In the genomic region with DNA sequence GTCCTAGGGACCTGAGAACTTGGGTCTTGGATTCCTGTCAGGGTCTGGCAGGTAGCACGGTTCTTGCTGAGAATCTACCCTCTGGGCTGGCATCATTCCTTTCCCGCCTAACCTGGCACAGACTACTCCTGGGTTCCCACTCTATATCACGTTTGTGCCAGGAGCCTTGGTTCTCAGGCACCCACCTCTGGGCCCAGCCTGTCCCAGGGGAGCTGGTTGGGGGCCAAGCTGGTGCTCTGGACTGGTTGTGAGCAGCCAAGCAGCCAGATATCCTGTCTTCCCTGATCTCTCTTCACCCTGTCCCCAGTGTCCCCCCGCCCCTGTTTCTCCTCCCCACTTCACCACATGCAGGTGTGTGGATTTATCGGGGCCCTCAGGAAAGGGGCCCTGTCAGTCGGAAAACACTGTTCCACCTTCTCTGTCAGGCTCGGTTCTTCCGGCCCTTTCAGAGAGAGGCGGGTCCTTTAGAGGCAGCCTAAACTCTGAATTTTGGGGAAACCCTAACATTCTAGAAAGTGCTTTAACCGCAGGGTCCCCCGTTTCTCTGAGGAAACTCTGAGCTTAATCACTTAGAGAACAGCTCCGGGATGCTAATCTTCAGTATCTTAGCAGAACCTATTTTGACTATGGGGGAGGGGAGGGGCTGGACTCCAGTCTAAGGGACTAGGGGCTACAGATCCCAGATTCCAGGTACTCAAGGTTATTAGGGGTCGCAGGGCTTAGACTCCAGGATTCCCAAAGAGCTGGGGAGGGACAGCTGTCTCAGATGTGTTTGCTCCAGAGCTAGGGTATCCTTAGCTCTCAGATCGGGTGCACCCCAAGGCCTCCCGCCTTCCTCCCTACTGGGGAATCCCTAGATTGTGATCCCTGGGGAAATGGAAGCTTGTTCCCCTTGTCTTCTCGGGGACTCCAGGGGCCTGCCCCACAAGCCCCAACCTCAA, we compare ENCODE assay signal across 9 mouse cellular contexts. TPM values are rescaled to one million over a fixed set of nuclear protein-coding genes. Genes with fewer than 3 reads are reported as not detected.
DNase-seq lines count a peak whose midpoint lies in the region; ATAC-seq and TF ChIP-seq lines count a peak whose summit lies in the region.
"Had no signal": no experiment of that assay in that cellular context is flagged by ENCODE, and none has a peak within 500 bp of the region (broad histone marks: within the 10 kb centered on the region; RNA-seq: fewer than 3 reads in every experiment).

No protein-coding gene starts in this region.

- no peak for DNase-seq in lung, embryonic 14.5 days
- no peak for DNase-seq in lung, postnatal 36 days
- no peak for DNase-seq in limb, embryonic 10.5 days (ENCODE audit: low spot score)
- DNase-seq in yolk sac, embryonic 10.5 days (ENCODE audit: low spot score) = no peak
- DNase-seq in adrenal gland, postnatal 14 days = no peak

- peaks cover 29% of the 10 kb centered on the region; the same call in 1 of the 2 replicates for H3K36me3 ChIP-seq in lung, embryonic 14.5 days (ENCODE audit: insufficient read depth)
- H3K36me3 ChIP-seq in limb, embryonic 10.5 days = no peaks in the 10 kb centered on the region

- H3K27ac ChIP-seq in lung, embryonic 14.5 days (ENCODE audit: low read depth) = peak overlapping the region; percentile 83
- H3K27ac ChIP-seq in embryonic fibroblast, embryonic 13.5 days (ENCODE audit: insufficient read depth, low read length) = no peak overlapping the region
- H3K27ac ChIP-seq in limb, embryonic 10.5 days = peak overlapping the region; percentile 81
- no peak overlapping the region for H3K27ac ChIP-seq in olfactory bulb, adult 2 months (ENCODE audit: insufficient read depth, low read depth, low read length)

- peak overlapping the region; percentile 93 for H3K4me2 ChIP-seq in lung, embryonic 14.5 days

- H3K4me3 ChIP-seq in lung, embryonic 14.5 days (ENCODE audit: low read depth, low read length) = peak overlapping the region; percentile 64
- peak overlapping the region; percentile 47 for H3K4me3 ChIP-seq in embryonic fibroblast, embryonic 13.5 days (ENCODE audit: insufficient read depth, low read length)
- peak overlapping the region; percentile 60 for H3K4me3 ChIP-seq in limb, embryonic 10.5 days
- peak overlapping the region; percentile 35 for H3K4me3 ChIP-seq in olfactory bulb, adult 2 months (ENCODE audit: insufficient read depth, low read depth, low read length)

- peak overlapping the region; percentile 80 for H3K9ac ChIP-seq in lung, embryonic 14.5 days

- no peaks in the 10 kb centered on the region for H3K27me3 ChIP-seq in lung, embryonic 14.5 days (ENCODE audit: insufficient read depth, low read length)
- H3K27me3 ChIP-seq in limb, embryonic 10.5 days (ENCODE audit: low read depth, poor library complexity, severe bottlenecking) = peaks cover 40% of the 10 kb centered on the region

- no peak for TF ChIP-seq CTCF in lung, embryonic 14.5 days (IDR thresholded peaks at IDR 0.05; ENCODE audit: low read depth)
- no peak for TF ChIP-seq CTCF in embryonic fibroblast, embryonic 13.5 days (IDR thresholded peaks at IDR 0.05; ENCODE audit: borderline replicate concordance, insufficient read depth, low read length)
- no peak for TF ChIP-seq CTCF in olfactory bulb, adult 2 months (IDR thresholded peaks at IDR 0.05; ENCODE audit: insufficient read depth, low read depth, low read length)

- no peaks in the 10 kb centered on the region for H3K9me3 ChIP-seq in lung, embryonic 14.5 days (ENCODE audit: low read depth, low read length)
- no peaks in the 10 kb centered on the region for H3K9me3 ChIP-seq in limb, embryonic 10.5 days (replicated peaks)

- no peak for TF ChIP-seq POLR2A in embryonic fibroblast, embryonic 13.5 days (IDR thresholded peaks at IDR 0.05; ENCODE audit: low read depth, low read length)
- no peak for TF ChIP-seq POLR2A in olfactory bulb, adult 2 months (IDR thresholded peaks at IDR 0.05; ENCODE audit: insufficient read depth, low read depth, low read length)

- ATAC-seq in lung, embryonic 14.5 days (ENCODE audit: insufficient read depth) = peak; percentile 35; the same call in 1 of the 2 replicates
- no peak for ATAC-seq in monocyte, adult 5-6 weeks (replicated peaks; ENCODE audit: insufficient number of reproducible peaks, low FRiP score, low TSS enrichment, poor library complexity, severe bottlenecking)

- WGBS in lung, embryonic 14.5 days = 6% methylated on average over 16 of the region's 16 CpGs
- WGBS in limb, embryonic 10.5 days = 12% methylated on average over 16 of the region's 16 CpGs
- WGBS in olfactory bulb, adult 2 months = 14% methylated on average over 16 of the region's 16 CpGs

- peaks cover 21% of the 10 kb centered on the region; the same call in 1 of the 2 replicates for H3K4me1 ChIP-seq in lung, embryonic 14.5 days (ENCODE audit: insufficient read depth)
- no peaks in the 10 kb centered on the region for H3K4me1 ChIP-seq in embryonic fibroblast, embryonic 13.5 days (ENCODE audit: control insufficient read depth, insufficient read depth, low read length)
- peaks cover 33% of the 10 kb centered on the region for H3K4me1 ChIP-seq in limb, embryonic 10.5 days
- peaks cover 16% of the 10 kb centered on the region for H3K4me1 ChIP-seq in olfactory bulb, adult 2 months (ENCODE audit: control insufficient read depth, insufficient read depth, low read length)

RNA-seq across cellular contexts. Expression of a gene that starts 1.1 kb away (rescaled TPM):
- 206 and 209 TPM in 2 replicates for polyA plus RNA-seq in lung, embryonic 14.5 days (2014; fragmentation: Nextera tagmentation; extraction: Ambion mirVana)
- polyA plus RNA-seq in embryonic fibroblast, embryonic 13.5 days (2011; ENCODE audit: insufficient read length, low read depth, missing spikeins) = 2.1 and 2.5 TPM in 2 replicates
- 53.8 and 58.6 TPM in 2 replicates for polyA plus RNA-seq in limb, embryonic 10.5 days (2016; fragmentation: Nextera tagmentation; extraction: Ambion mirVana)
- not detected in 2 replicates for polyA plus RNA-seq in olfactory bulb, adult 2 months (2012; ENCODE audit: insufficient read depth, insufficient read length, low replicate concordance, missing spikeins)
- not detected in 3 replicates for total RNA-seq in monocyte, adult 5-6 weeks (2017)
- total RNA-seq in adrenal gland, postnatal 14 days (2021) = 59.8 and 70.8 TPM in 2 replicates

RNA-seq across cellular contexts. Expression of a gene that starts 19.4 kb away (rescaled TPM):
- polyA plus RNA-seq in lung, embryonic 14.5 days (2014; fragmentation: Nextera tagmentation; extraction: Ambion mirVana) = 120 and 125 TPM in 2 replicates
- polyA plus RNA-seq in embryonic fibroblast, embryonic 13.5 days (2011; ENCODE audit: insufficient read length, low read depth, missing spikeins) = 39.7 and 45.3 TPM in 2 replicates
- polyA plus RNA-seq in limb, embryonic 10.5 days (2016; fragmentation: Nextera tagmentation; extraction: Ambion mirVana) = 78.1 and 87.9 TPM in 2 replicates
- polyA plus RNA-seq in olfactory bulb, adult 2 months (2012; ENCODE audit: insufficient read depth, insufficient read length, low replicate concordance, missing spikeins) = not detected in 2 replicates
- not detected in 3 replicates for total RNA-seq in monocyte, adult 5-6 weeks (2017)
- total RNA-seq in adrenal gland, postnatal 14 days (2021) = 90.1 and 94.7 TPM in 2 replicates

RNA-seq across cellular contexts. Expression of a gene that starts 26.9 kb away (rescaled TPM):
- polyA plus RNA-seq in lung, embryonic 14.5 days (2014; fragmentation: Nextera tagmentation; extraction: Ambion mirVana) = 6.8 and 10.2 TPM in 2 replicates
- not detected in 2 replicates for polyA plus RNA-seq in embryonic fibroblast, embryonic 13.5 days (2011; ENCODE audit: insufficient read length, low read depth, missing spikeins)
- 1.4 and 1.6 TPM in 2 replicates for polyA plus RNA-seq in limb, embryonic 10.5 days (2016; fragmentation: Nextera tagmentation; extraction: Ambion mirVana)
- polyA plus RNA-seq in olfactory bulb, adult 2 months (2012; ENCODE audit: insufficient read depth, insufficient read length, low replicate concordance, missing spikeins) = not detected in 2 replicates
- total RNA-seq in monocyte, adult 5-6 weeks (2017) = not detected in 3 replicates
- 1.4 TPM in 1 of 2 replicates, not detected in the other for total RNA-seq in adrenal gland, postnatal 14 days (2021)
- total RNA-seq: adrenal gland, postnatal 36 days had no signal

RNA-seq across cellular contexts. Expression of a gene that starts 52.9 kb away (rescaled TPM):
- 4.4 and 6.7 TPM in 2 replicates for polyA plus RNA-seq in lung, embryonic 14.5 days (2014; fragmentation: Nextera tagmentation; extraction: Ambion mirVana)
- polyA plus RNA-seq in embryonic fibroblast, embryonic 13.5 days (2011; ENCODE audit: insufficient read length, low read depth, missing spikeins) = 24.1 and 37.9 TPM in 2 replicates
- 0.82 and 1.2 TPM in 2 replicates for polyA plus RNA-seq in limb, embryonic 10.5 days (2016; fragmentation: Nextera tagmentation; extraction: Ambion mirVana)
- not detected in 2 replicates for polyA plus RNA-seq in olfactory bulb, adult 2 months (2012; ENCODE audit: insufficient read depth, insufficient read length, low replicate concordance, missing spikeins)
- total RNA-seq in monocyte, adult 5-6 weeks (2017) = 13.7 to 16.6 TPM (median 13.9 TPM) in 3 replicates
- 26.6 and 36.9 TPM in 2 replicates for total RNA-seq in adrenal gland, postnatal 14 days (2021)

RNA-seq across cellular contexts. Expression of a gene that starts 54.5 kb away (rescaled TPM):
- polyA plus RNA-seq in lung, embryonic 14.5 days (2014; fragmentation: Nextera tagmentation; extraction: Ambion mirVana) = 149 and 168 TPM in 2 replicates
- polyA plus RNA-seq in embryonic fibroblast, embryonic 13.5 days (2011; ENCODE audit: insufficient read length, low read depth, missing spikeins) = 38.1 and 51.3 TPM in 2 replicates
- polyA plus RNA-seq in limb, embryonic 10.5 days (2016; fragmentation: Nextera tagmentation; extraction: Ambion mirVana) = 244 and 285 TPM in 2 replicates
- polyA plus RNA-seq in olfactory bulb, adult 2 months (2012; ENCODE audit: insufficient read depth, insufficient read length, low replicate concordance, missing spikeins) = not detected in 2 replicates
- total RNA-seq in monocyte, adult 5-6 weeks (2017) = 19.6 to 24.2 TPM (median 23.8 TPM) in 3 replicates
- total RNA-seq in adrenal gland, postnatal 14 days (2021) = 136 and 145 TPM in 2 replicates

Comparison
In these comparisons a context has a peak if more than half of its experiments do, and no peak if none do; other contexts are left out.
1. H3K27ac ChIP-seq: peak in lung, embryonic 14.5 days (single experiment) and limb, embryonic 10.5 days (single experiment); none in embryonic fibroblast, embryonic 13.5 days (single experiment) and olfactory bulb, adult 2 months (single experiment).
2. RNA of a gene that starts 19.4 kb away (polyA plus RNA-seq): 120 to 125 TPM in lung, embryonic 14.5 days, 78.1 to 87.9 TPM in limb, embryonic 10.5 days and 39.7 to 45.3 TPM in embryonic fibroblast, embryonic 13.5 days; not detected in olfactory bulb, adult 2 months; every median in the first group is over 10 times any median in the second.
3. Peak in every context shown above with its lines, with median percentiles within 50 percentile points of each other: H3K4me3 ChIP-seq.